Mouse (Mus musculus) stomach, embryonic 16.5 days (tissue): ENCODE results near the gene Fam214b. TPM values are rescaled to one million over a fixed set of nuclear protein-coding genes. Genes with fewer than 3 reads are reported as not detected.

ENCODE experiments used
- ATAC-seq: fragments of 200-750 bp; cut with Nextera tagmentation; 2 replicates; pipeline ENCODE4 v1.8.0; 2017; ENCODE audit warnings: moderate number of reproducible peaks, moderate TSS enrichment; ENCODE audit not compliant: insufficient read depth, low FRiP score
- H3K27ac ChIP-seq: fragments of 300-500 bp; sonication (generic); 2 replicates; pipeline ENCODE4 v1.5.1; 2014; ENCODE audit warnings: low read length
- H3K27me3 ChIP-seq: fragments of 300-500 bp; sonication (generic); 2 replicates; pipeline ENCODE4 v1.6.1; 2014; ENCODE audit warnings: low read length, control low read depth, mixed read lengths; ENCODE audit not compliant: control insufficient read depth, insufficient read depth
- H3K36me3 ChIP-seq: fragments of 300-500 bp; sonication (generic); 2 replicates; pipeline ENCODE4 v1.6.1; 2014; ENCODE audit warnings: low read length; ENCODE audit not compliant: control insufficient read depth, insufficient read depth
- H3K4me1 ChIP-seq: fragments of 300-500 bp; sonication (generic); 2 replicates; pipeline ENCODE4 v1.6.1; 2014; ENCODE audit warnings: low read length, control low read depth, mixed read lengths; ENCODE audit not compliant: control insufficient read depth, insufficient read depth
- H3K4me2 ChIP-seq: fragments of 300-500 bp; sonication (generic); 2 replicates; pipeline ENCODE4 v1.6.1; 2014; ENCODE audit warnings: low read depth, low read length, mixed read lengths
- H3K4me3 ChIP-seq: fragments of 300-500 bp; sonication (generic); replicated peaks from 2 replicates; pipeline ENCODE4 v1.5.1; 2014; ENCODE audit warnings: mild to moderate bottlenecking, low read length
- H3K9ac ChIP-seq: fragments of 300-500 bp; sonication (generic); 2 replicates; pipeline ENCODE4 v1.6.1; 2014; ENCODE audit warnings: low read length
- H3K9me3 ChIP-seq: fragments of 300-500 bp; sonication (generic); replicated peaks from 2 replicates; pipeline ENCODE4 v1.6.1; 2016; ENCODE audit warnings: low read length, control low read depth; ENCODE audit not compliant: control insufficient read depth
- WGBS: fragments of 180-500 bp; shearing (Covaris S2); extraction: QIAGEN DNeasy Blood & Tissue Kit; methylation state at CpG from one replicate; pipeline ENCODE4 v1.1.7; 2014; 5-methylcytosine and 5-hydroxymethylcytosine counted together
- polyA plus RNA-seq: library from polyadenylated mRNA; unstranded; fragments of >200 nt; fragmentation: Nextera tagmentation; extraction: Ambion mirVana; gene quantifications from 2 replicates; pipeline ENCODE4 v1.2.1, GENCODE M21; 2015

Gene Fam214b
- polyA plus RNA-seq, 1 experiment from 2014 or later: 12.9 TPM

DNA sequence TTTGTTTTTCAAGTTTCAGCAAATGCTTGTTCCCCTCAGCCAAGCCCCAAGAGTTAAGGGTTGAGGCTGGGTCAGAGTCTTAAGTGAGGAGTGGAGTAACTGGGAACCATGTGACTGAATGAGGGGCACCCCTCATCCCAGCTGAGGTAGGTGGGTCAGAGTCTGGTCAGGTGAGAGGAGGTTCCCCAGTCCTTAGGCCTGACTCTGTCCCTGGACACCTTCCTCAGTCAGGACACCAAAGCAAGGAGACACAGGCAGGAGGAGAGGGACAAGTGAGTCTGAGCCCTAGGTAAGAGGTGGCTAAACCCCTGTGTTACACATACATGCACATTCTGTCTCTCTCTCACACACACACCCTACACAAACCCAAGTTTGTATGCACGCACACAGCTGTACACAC is 13.5 kb downstream of the Fam214b start:
- peaks cover 20% of the 10 kb centered on the region for H3K36me3 ChIP-seq
- ATAC-seq: no peak
- H3K27me3 ChIP-seq: no peaks in the 10 kb centered on the region
- H3K4me1 ChIP-seq: peaks cover 13% of the 10 kb centered on the region
- no peak overlapping the region for H3K4me2 ChIP-seq
- H3K9me3 ChIP-seq: no peaks in the 10 kb centered on the region
- WGBS: 100% methylated on average over 1 of the region's 1 CpGs
- H3K4me3 ChIP-seq: no peak overlapping the region
- H3K27ac ChIP-seq: no peak overlapping the region
- H3K9ac ChIP-seq: no peak overlapping the region

- Histone ChIP-seq H3K4me2 (peak within 1 kb of the TSS; percentile 84), H3K27me3 (no peaks in the 10 kb centered on the region), H3K9me3 (no peaks in the 10 kb centered on the region), H3K4me3 (peak within 1 kb of the TSS; percentile 81), H3K9ac (peak within 1 kb of the TSS; percentile 96), H3K27ac (peak within 1 kb of the TSS; percentile 87), H3K36me3 (peaks cover 29% of the 10 kb centered on the region), H3K4me1 (peaks cover 13% of the 10 kb centered on the region)
- WGBS: under 1% methylated on average over 38 of the region's 38 CpGs
- ATAC-seq: peak; percentile 96
Measured at GRCm38 (mm10) chr4:43031237-43031995, 14.6 kb downstream of the Fam214b start, which contains the start of gene Stoml2. Gene Stoml2, minus strand, starts transcription at chr4:43031710.

- ATAC-seq: peak; percentile 68
- WGBS: 2% methylated on average over 28 of the region's 28 CpGs
- Histone ChIP-seq H3K9me3 (no peaks in the 10 kb centered on the region), H3K27me3 (no peaks in the 10 kb centered on the region), H3K4me1 (peaks cover 13% of the 10 kb centered on the region), H3K4me3 (peak overlapping the region; percentile 81), H3K9ac (peak overlapping the region; percentile 96), H3K27ac (peak overlapping the region; percentile 87), H3K36me3 (peaks cover 27% of the 10 kb centered on the region), H3K4me2 (peak overlapping the region; percentile 84)
Measured at GRCm38 (mm10) chr4:43030780-43031230, 15.2 kb downstream of the Fam214b start.

GRCm38 (mm10) chr4:43030352-43030751 is 15.7 kb downstream of the Fam214b start:
- peak overlapping the region; percentile 96 for H3K9ac ChIP-seq
- peaks cover 27% of the 10 kb centered on the region for H3K36me3 ChIP-seq
- H3K4me1 ChIP-seq: peaks cover 13% of the 10 kb centered on the region
- ATAC-seq: no peak
- H3K27me3 ChIP-seq: no peaks in the 10 kb centered on the region
- H3K9me3 ChIP-seq: no peaks in the 10 kb centered on the region
- 70% methylated on average over 9 of the region's 9 CpGs for WGBS
- H3K4me3 ChIP-seq: peak overlapping the region; percentile 81
- peak overlapping the region; percentile 84 for H3K4me2 ChIP-seq
- peak overlapping the region; percentile 87; the same call in 1 of the 2 replicates for H3K27ac ChIP-seq

- no peak overlapping the region for H3K4me3 ChIP-seq
- WGBS: 93% methylated on average over 9 of the region's 9 CpGs
- H3K36me3 ChIP-seq: peaks cover 27% of the 10 kb centered on the region
- H3K4me1 ChIP-seq: peaks cover 16% of the 10 kb centered on the region
- no peaks in the 10 kb centered on the region for H3K27me3 ChIP-seq
- ATAC-seq: no peak
- no peaks in the 10 kb centered on the region for H3K9me3 ChIP-seq
- no peak overlapping the region for H3K9ac ChIP-seq
- no peak overlapping the region for H3K27ac ChIP-seq
- H3K4me2 ChIP-seq: 0 out of 2 replicates have a peak overlapping the region, but pooled peaks have one; percentile 84
Measured at GRCm38 (mm10) chr4:43029749-43030148, 16.3 kb downstream of the Fam214b start.

DNA sequence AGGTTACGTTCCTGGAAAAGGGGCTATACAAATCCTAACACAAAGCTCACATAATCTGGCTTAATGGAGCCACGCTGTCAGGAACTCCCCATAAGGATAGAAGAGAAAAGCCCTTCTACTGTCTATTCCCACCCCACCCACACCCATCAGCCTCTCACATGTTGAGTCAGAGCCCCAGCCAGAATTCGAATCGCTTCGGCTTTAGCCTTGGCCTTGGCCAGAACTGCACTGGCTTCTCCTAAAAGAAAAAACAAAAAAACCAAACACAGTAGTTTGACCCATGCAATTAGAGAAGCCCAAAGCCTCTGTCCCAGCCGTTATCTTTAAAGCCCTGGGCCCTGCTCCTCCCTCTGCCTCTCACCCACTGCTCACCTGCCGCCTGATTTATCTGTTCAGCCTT is 16.9 kb downstream of the Fam214b start:
- Histone ChIP-seq H3K4me1 (peaks cover 21% of the 10 kb centered on the region), H3K9me3 (no peaks in the 10 kb centered on the region), H3K4me3 (no peak overlapping the region), H3K9ac (no peak overlapping the region), H3K27me3 (no peaks in the 10 kb centered on the region), H3K27ac (no peak overlapping the region), H3K4me2 (no peak overlapping the region), H3K36me3 (peaks cover 24% of the 10 kb centered on the region; the same call in 1 of the 2 replicates)
- WGBS: 91% methylated on average over 7 of the region's 7 CpGs
- no peak for ATAC-seq

- H3K36me3 ChIP-seq: peaks cover 29% of the 10 kb centered on the region; the same call in 1 of the 2 replicates
Measured at GRCm38 (mm10) chr4:43025084-43025960, 20.7 kb downstream of the Fam214b start, which contains the start of gene Pigo. Gene Pigo, minus strand, starts transcription at chr4:43025819.

GRCm38 (mm10) chr4:43024673-43025072 is 21.3 kb downstream of the Fam214b start:
- Histone ChIP-seq H3K4me3 (peak overlapping the region; percentile 78), H3K27me3 (no peaks in the 10 kb centered on the region), H3K36me3 (peaks cover 29% of the 10 kb centered on the region; the same call in 1 of the 2 replicates), H3K9me3 (no peaks in the 10 kb centered on the region), H3K4me1 (peaks cover 8% of the 10 kb centered on the region), H3K4me2 (peak overlapping the region; percentile 66), H3K9ac (peak overlapping the region; percentile 82), H3K27ac (no peak overlapping the region)
- 74% methylated on average over 14 of the region's 14 CpGs for WGBS
- ATAC-seq: no peak

More at GRCm38 (mm10) chr4:43025084-43025960, 20.7 kb downstream of the Fam214b start, which contains the start of gene Pigo:
- WGBS: 7% methylated on average over 42 of the region's 42 CpGs
- Histone ChIP-seq H3K9me3 (no peaks in the 10 kb centered on the region), H3K9ac (peak within 1 kb of the TSS; percentile 82), H3K4me2 (peak within 1 kb of the TSS; percentile 66), H3K27ac (peak within 1 kb of the TSS; percentile 94), H3K4me1 (peaks cover 13% of the 10 kb centered on the region), H3K27me3 (no peaks in the 10 kb centered on the region), H3K4me3 (peak within 1 kb of the TSS; percentile 78)
- ATAC-seq: peak; percentile 93
